Mouse (Mus musculus) small intestine, adult 2 months (tissue): ENCODE results near the gene Hoxb3. TPM values are rescaled to one million over a fixed set of nuclear protein-coding genes. Genes with fewer than 3 reads are reported as not detected.
A peak's percentile ranks its signal among the peaks of the same experiment; 100 is the strongest.

Source experiments
- H3K27ac ChIP-seq: fragments of 200-500 bp; 2 replicates; pipeline ENCODE4 v1.5.1; 2012; ENCODE audit warnings: low read depth, low read length, control low read depth, inconsistent platforms; ENCODE audit not compliant: insufficient read depth
- H3K27me3 ChIP-seq: fragments of 200-500 bp; 2 replicates; pipeline ENCODE4 v1.6.1; 2012; ENCODE audit warnings: mild to moderate bottlenecking, moderate library complexity, low read length, inconsistent platforms; ENCODE audit not compliant: control insufficient read depth, insufficient read depth
- H3K36me3 ChIP-seq: fragments of 200-500 bp; 2 replicates; pipeline ENCODE4 v1.6.1; 2012; ENCODE audit warnings: mild to moderate bottlenecking, low read length, control low read depth, inconsistent platforms; ENCODE audit not compliant: control insufficient read depth, insufficient read depth
- H3K4me1 ChIP-seq: fragments of 200-500 bp; 2 replicates; pipeline ENCODE4 v1.6.1; 2012; ENCODE audit warnings: low read length, inconsistent platforms, mixed read lengths; ENCODE audit not compliant: control insufficient read depth, insufficient read depth, insufficient read length
- H3K4me3 ChIP-seq: fragments of 200-500 bp; 2 replicates; pipeline ENCODE4 v1.5.1; 2012; ENCODE audit warnings: low read depth, mild to moderate bottlenecking, control low read depth, inconsistent platforms, low read length, moderate library complexity
- CTCF ChIP-seq: fragments of 200-500 bp; IDR thresholded peaks from 2 replicates; pipeline ENCODE4 v1.5.1; 2012; ENCODE audit warnings: low read depth, mild to moderate bottlenecking, control low read depth, inconsistent platforms, low read length, moderate library complexity, mixed read lengths; ENCODE audit not compliant: insufficient replicate concordance, insufficient read length; ENCODE audit errors: extremely low read depth
- POLR2A ChIP-seq: fragments of 200-500 bp; IDR thresholded peaks from 2 replicates; pipeline ENCODE4 v1.6.1; 2012; ENCODE audit warnings: low read depth, mild to moderate bottlenecking, control low read depth, inconsistent platforms, low read length, moderate library complexity
- WGBS: fragments of 180-500 bp; shearing (Covaris S2); methylation state at CpG from one replicate; pipeline ENCODE4 v1.1.7; 2018; 5-methylcytosine and 5-hydroxymethylcytosine counted together
- polyA plus RNA-seq: library from polyadenylated mRNA; depleted of rRNA; stranded (reverse); fragments of >200 nt; gene quantifications from 2 replicates; pipeline ENCODE4 v1.2.3, GENCODE M21; 2012

Hoxb3 gene
- polyA plus RNA-seq, 1 experiment: 5.5 TPM

DNA sequence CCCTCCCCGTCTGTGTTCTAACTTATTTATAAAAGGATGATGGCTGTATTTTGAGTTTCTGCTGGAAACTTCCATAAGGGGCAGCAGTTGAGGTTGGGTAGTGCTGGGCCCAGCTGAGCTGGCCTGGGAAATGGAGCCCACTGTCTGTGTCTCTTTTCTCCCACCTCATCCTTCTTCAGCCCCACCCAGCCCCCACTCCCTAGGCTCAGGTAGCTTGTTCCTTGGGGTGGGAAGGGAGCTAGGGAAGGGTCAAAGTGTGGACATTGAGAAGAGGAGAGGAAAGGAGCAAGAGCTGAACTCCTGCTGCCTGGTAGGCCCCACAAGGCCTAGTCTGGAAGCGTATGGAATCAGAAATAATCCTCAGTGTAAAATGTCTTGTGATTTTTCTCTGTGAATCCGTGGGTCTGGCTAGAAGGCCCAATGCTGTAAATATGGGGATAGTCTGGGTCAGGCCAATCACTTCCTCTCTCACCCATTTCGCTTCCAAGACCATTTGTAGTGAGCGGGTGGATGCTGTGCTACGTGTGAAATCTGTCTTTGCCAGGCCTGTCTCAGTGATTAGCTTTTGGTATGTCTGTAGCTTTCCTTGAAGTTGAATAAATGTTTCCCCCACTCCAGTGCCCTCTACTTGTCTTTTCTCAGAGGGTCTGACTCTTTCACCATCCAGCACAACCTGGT, 17.5 kb upstream of the Hoxb3 start:
- Histone ChIP-seq H3K27me3 (peaks cover 48% of the 10 kb centered on the region), H3K36me3 (no peaks in the 10 kb centered on the region), H3K4me3 (no peak overlapping the region), H3K4me1 (peaks cover under 1% of the 10 kb centered on the region; the same call in 1 of the 2 replicates), H3K27ac (no peak overlapping the region; the same call in 1 of the 2 replicates)
- TF ChIP-seq CTCF (no peak), POLR2A (no peak)
- 82% methylated on average over 6 of the region's 6 CpGs for WGBS

DNA sequence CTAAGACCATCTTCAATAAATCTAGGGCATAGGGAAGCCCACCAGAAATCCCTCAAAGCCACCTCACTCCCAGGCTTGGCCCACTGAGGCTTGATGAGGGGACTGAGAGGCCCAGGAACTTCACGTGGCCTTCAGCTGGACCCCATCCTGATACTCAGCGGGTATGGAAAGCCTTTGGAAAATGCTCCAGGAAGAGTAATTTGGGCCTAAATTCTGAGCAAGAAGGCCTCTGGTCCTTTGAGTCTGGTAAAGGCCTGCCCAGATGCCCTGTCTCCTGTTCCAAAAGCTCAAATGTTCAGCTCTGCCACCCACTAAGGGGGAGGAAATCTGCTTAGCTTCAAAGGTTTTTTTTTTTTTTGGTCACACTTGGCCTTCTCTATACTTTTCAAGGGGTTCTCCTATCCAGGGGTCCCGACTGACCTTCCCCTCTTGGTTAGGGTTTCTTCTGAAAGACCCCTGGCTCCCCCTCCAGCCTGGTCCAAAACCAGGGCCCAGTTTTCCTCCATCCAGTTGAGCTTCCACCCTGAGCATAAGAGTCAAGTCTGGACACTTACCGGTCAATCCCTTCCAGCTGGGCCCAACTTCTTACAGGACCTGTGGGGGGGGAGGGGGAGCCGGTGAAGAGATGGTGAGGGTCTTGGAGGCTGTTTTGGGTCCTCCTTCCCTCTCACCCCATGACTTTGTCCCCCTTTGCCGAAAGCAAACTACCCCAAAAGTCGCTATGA, 16.8 kb upstream of the Hoxb3 start:
- TF ChIP-seq CTCF (no peak), POLR2A (no peak)
- no peaks in the 10 kb centered on the region for H3K36me3 ChIP-seq
- WGBS: 46% methylated on average over 7 of the region's 7 CpGs
- no peak overlapping the region; the same call in 1 of the 2 replicates for H3K27ac ChIP-seq
- H3K27me3 ChIP-seq: peaks cover 42% of the 10 kb centered on the region
- 0 out of 2 replicates have a peak overlapping the region, but pooled peaks have one; percentile 5 for H3K4me3 ChIP-seq
- H3K4me1 ChIP-seq: no peaks in the 10 kb centered on the region; the same call in 1 of the 2 replicates

DNA sequence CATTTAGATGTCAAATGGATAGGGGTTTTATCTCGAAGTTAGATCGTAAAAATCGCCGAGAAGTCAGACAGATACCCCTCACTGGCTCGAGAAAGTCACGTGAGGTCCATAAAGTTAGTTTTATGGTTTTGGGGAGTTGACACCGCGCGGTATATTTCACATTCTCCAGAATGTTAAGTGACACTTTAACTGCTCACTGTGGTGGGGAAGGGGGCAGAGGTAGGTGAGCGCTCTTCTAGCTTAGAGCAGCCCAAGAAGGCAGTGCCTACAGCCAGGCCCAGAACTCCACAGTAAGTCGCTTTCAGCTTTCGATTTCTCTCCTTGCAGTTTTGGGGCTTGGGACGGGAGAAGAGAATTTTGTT, 16.2 kb upstream of the Hoxb3 start:
- Histone ChIP-seq H3K27me3 (peaks cover 42% of the 10 kb centered on the region), H3K4me3 (0 out of 2 replicates have a peak overlapping the region, but pooled peaks have one; percentile 5), H3K27ac (no peak overlapping the region), H3K36me3 (no peaks in the 10 kb centered on the region), H3K4me1 (no peaks in the 10 kb centered on the region; the same call in 1 of the 2 replicates)
- 19% methylated on average over 13 of the region's 13 CpGs for WGBS
- TF ChIP-seq POLR2A: no peak
- TF ChIP-seq CTCF: no peak

DNA sequence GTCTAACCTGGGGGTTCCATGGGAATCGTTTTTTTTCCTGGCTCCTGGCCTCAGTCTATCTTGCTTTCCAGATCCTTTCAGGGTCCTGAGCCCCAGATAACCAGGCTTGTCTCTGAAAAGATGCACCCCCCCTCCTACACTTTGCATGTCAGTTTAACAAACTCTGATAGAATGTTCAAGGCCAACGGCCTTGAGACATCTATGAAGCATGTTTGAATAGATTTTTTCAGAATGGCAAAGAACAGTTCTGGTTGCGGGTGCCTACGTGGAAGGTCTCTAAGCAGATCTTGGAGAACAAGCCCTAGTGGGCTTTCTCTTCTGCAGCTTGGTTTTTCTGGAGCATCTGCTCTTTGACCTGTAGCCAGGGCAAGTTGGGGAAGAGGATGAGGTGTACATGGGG, 14.4 kb upstream of the Hoxb3 start:
- Histone ChIP-seq H3K4me3 (no peak overlapping the region), H3K27ac (peak overlapping the region; percentile 71), H3K36me3 (no peaks in the 10 kb centered on the region), H3K4me1 (no peaks in the 10 kb centered on the region; the same call in 1 of the 2 replicates), H3K27me3 (peaks cover 37% of the 10 kb centered on the region)
- TF ChIP-seq CTCF (no peak), POLR2A (no peak)
- 43% methylated on average over 4 of the region's 4 CpGs for WGBS

DNA sequence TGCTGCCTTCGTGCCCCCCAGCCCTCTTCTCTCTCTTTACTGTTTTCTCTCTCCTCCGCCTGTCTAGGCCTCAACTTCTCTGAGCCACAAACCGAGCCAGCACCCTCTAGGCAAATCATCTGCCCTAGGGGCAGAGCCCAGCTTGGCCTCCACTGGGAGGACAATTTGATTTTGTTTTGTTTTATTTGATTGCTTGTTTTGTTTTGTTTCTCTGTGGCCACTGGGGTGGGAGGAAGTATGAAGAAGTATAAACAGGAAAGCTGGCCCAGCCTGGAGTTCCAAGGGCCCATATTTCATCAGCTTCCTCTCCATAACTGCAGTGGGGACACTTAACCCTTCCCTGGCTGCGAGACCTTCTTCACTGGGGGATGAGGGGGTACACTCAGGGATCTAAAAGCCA, 13.8 kb upstream of the Hoxb3 start:
- Histone ChIP-seq H3K27ac (peak overlapping the region; percentile 71), H3K27me3 (peaks cover 37% of the 10 kb centered on the region), H3K4me3 (no peak overlapping the region), H3K36me3 (no peaks in the 10 kb centered on the region), H3K4me1 (no peaks in the 10 kb centered on the region; the same call in 1 of the 2 replicates)
- 47% methylated on average over 4 of the region's 4 CpGs for WGBS
- TF ChIP-seq CTCF (no peak), POLR2A (0 out of 2 replicates have a peak, but pooled peaks have one; percentile 13)

DNA sequence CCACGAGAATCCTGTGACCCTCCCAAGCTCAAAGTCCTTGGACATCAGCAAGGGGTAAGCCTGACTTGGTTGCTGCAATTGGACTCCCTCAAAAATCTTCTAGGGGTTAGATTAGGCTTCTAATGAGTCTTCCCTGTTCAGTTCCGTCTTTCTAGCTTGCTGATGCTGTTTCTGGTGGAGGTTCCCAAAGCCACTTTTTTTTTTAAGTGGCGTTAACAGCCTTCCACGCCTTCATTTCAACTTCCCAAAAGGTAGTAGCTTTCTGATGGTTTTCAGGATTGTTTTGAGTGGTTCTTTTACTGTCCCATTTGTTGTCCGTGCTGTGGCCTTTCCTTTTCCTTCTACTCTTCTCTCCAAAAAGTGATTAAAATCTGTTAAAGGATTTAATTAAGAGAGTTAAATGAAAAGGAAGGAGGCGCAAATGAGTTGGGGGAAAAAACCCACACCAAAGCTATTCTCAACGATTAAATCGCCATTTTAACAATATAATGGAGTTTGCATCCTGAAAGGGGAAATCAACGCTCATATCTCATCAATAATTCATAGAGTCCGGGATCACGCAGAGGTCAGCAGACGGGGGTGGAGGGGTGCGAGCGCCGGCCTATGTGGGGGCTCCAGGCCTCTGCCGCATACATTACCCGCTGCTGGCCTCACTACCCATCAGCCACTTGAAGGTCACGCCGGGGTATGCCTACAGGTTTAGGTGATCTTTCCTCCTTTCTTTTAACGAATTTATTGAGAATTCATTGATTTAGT, 12.8 kb upstream of the Hoxb3 start:
- H3K4me1 ChIP-seq: no peaks in the 10 kb centered on the region; the same call in 1 of the 2 replicates
- H3K36me3 ChIP-seq: no peaks in the 10 kb centered on the region
- H3K27ac ChIP-seq: peak overlapping the region; percentile 50
- no peak for TF ChIP-seq POLR2A
- no peak for TF ChIP-seq CTCF
- no peak overlapping the region for H3K4me3 ChIP-seq
- 44% methylated on average over 20 of the region's 20 CpGs for WGBS
- peaks cover 32% of the 10 kb centered on the region for H3K27me3 ChIP-seq
